Mouse (Mus musculus): Measurements from ENCODE around the gene Casc3.

The Casc3 gene

DNA sequence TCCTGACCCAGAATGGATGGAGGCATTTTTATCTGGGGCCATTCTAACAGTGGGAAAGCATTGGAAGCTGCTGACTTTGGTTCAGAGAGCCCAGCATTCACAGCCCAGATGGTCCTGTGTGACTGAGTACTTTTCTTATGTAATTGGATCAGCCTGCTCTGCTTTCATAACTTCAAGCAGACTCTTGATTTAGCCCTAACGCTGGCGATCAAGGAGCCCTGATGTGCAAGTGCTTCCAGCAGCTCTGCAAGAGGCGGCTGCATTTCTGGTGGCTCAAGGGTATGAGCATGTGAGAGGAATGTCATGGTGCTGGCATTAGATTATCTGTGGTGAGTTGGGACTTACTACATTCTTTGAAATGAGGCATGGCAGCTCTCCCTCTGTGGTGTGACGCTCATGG is 67.3 kb downstream of the Casc3 start:
- DNase-seq (ENCODE audit: low spot score), result no peak

DNA sequence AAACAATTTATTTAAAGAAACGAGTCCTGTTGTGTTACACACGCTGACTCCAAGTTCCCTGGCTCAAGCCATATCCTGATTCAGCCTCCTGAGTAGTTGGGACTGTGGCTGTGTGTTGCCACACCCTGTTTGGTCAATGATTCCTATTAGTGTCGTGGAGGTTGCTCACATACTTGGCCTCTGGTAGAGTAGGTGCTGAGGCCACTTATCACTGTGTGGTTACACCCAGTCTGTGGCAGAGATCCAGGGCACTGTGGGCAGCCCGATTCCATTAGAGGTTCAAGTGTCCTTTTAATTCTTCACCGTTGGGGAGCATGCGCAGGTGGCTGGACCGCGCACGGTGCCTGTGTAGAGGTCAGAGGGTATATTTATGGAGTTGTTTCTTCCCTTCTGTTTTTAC is 69.2 kb downstream of the Casc3 start:
- no peak for DNase-seq (ENCODE audit: low spot score)

DNA sequence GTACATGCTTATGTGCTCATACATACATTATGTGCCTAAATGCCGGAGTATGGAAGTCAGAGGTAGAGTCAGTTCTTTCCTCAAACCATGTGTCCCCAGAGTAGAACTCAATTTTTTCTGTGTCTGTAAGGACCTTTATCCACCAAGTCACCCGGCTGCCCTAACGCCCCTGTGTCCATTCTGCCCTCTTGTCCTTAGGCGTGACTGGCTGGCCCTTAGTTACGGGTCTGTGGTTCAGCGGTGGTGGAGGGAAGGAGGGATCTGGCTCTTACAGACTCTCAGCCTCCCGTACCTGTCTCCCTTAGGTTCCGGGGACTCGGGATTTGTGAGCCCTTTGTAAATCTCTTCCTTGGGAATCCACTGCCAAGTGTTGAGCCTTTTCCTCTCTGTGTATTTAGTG is 72.3 kb downstream of the Casc3 start:
- DNase-seq (ENCODE audit: low spot score), result no peak

All from ovary, adult 18-20 months (tissue).